Mouse (Mus musculus) liver, adult 2 months (tissue): ENCODE data around the gene Evi5.

Experiments used
- CTCF ChIP-seq: fragments of 200-500 bp; IDR thresholded peaks from 2 replicates; pipeline ENCODE4 v1.5.1; 2011; ENCODE audit warnings: low read depth, low read length, control low read depth
- POLR2A ChIP-seq: fragments of 200-500 bp; IDR thresholded peaks from 2 replicates; pipeline ENCODE4 v1.6.1; 2011; ENCODE audit warnings: low read length, control low read depth; ENCODE audit not compliant: insufficient read depth; ENCODE audit errors: extremely low read depth

- TF ChIP-seq CTCF (no peak), POLR2A (no peak)
These were observed 135.9 kb downstream of the Evi5 start for GRCm38 (mm10) chr5:107739023-107739422.
